12 mouse cellular contexts compared by ENCODE assay signal in the genomic region with DNA sequence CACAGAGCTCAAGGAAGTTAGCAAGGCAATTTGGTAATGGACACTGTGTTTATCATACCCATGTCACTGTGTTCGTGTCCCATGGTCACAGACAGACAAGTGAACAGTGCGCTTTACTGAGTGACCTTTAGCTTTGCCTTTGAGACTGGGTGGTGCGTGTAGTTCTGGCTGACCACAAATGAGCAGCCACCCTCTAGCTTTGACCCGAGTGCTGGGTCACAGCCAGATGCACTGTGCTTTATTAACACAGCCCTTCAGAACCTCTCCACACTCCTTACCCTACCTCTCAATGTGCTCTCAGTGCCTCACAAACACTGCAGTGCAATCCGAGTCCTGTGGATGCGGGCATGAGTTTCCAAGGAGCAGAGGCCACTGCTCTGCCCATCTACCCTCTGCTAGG. TPM values are rescaled to one million over a fixed set of nuclear protein-coding genes. Genes with fewer than 3 reads are reported as not detected.
DNase-seq lines count a peak whose midpoint lies in the region; ATAC-seq lines count a peak whose summit lies in the region.
"Had no signal": no experiment of that assay in that cellular context is flagged by ENCODE, and none has a peak within 500 bp of the region (broad histone marks: within the 10 kb centered on the region; RNA-seq: fewer than 3 reads in every experiment).

No protein-coding gene starts in this region.

- H3K27ac ChIP-seq in limb, embryonic 15.5 days: peak overlapping the region; percentile 5; the same call in 1 of the 2 replicates
- H3K27ac ChIP-seq in limb, embryonic 10.5 days: no peak overlapping the region
- H3K27ac ChIP-seq: layer of hippocampus, adult 2 months; limb, embryonic 13.5 days had no signal

- H3K9ac ChIP-seq in limb, embryonic 15.5 days: no peak overlapping the region
- H3K9ac ChIP-seq: forebrain, postnatal 0 days; limb, embryonic 13.5 days had no signal

- H3K9me3 ChIP-seq in limb, embryonic 15.5 days: no peaks in the 10 kb centered on the region
- no peaks in the 10 kb centered on the region for H3K9me3 ChIP-seq in limb, embryonic 10.5 days (replicated peaks)
- H3K9me3 ChIP-seq: limb, embryonic 13.5 days had no signal

- no peaks in the 10 kb centered on the region for H3K27me3 ChIP-seq in limb, embryonic 15.5 days
- no peaks in the 10 kb centered on the region for H3K27me3 ChIP-seq in limb, embryonic 10.5 days (ENCODE audit: low read depth, poor library complexity, severe bottlenecking)
- H3K27me3 ChIP-seq: limb, embryonic 13.5 days had no signal

- no peak for DNase-seq in limb, embryonic 10.5 days (ENCODE audit: low spot score)
- DNase-seq in heart, postnatal 4 days: peak; percentile 56
- peak; percentile 78 to 89 for DNase-seq in kidney, postnatal 25 days
- DNase-seq in frontal cortex, postnatal 25 days (ENCODE audit: low spot score in 2 of 2): no peak
- DNase-seq in layer of hippocampus, postnatal 14 days (ENCODE audit: low spot score in 2 of 2): no peak
- DNase-seq: cerebellum, adult 2 months; forebrain, postnatal 0 days had no signal

- ATAC-seq in limb, embryonic 15.5 days (ENCODE audit: insufficient number of reproducible peaks, low FRiP score, low TSS enrichment, low read depth): no peak
- peak; percentile 86 for ATAC-seq in monocyte, adult 5-6 weeks (replicated peaks; ENCODE audit: insufficient number of reproducible peaks, low FRiP score, low TSS enrichment, poor library complexity, severe bottlenecking)
- ATAC-seq: forebrain, postnatal 0 days; midbrain, embryonic 16.5 days had no signal

- H3K4me2 ChIP-seq in limb, embryonic 15.5 days: no peak overlapping the region
- H3K4me2 ChIP-seq: limb, embryonic 13.5 days had no signal

- peaks cover 15% of the 10 kb centered on the region; the same call in 1 of the 2 replicates for H3K36me3 ChIP-seq in limb, embryonic 15.5 days
- peaks cover 32% of the 10 kb centered on the region for H3K36me3 ChIP-seq in limb, embryonic 10.5 days

- WGBS in limb, embryonic 15.5 days: 87% methylated on average over 6 of the region's 6 CpGs
- 88% methylated on average over 6 of the region's 6 CpGs for WGBS in limb, embryonic 10.5 days

- H3K4me3 ChIP-seq in limb, embryonic 15.5 days: no peak overlapping the region
- no peak overlapping the region for H3K4me3 ChIP-seq in limb, embryonic 10.5 days
- H3K4me3 ChIP-seq: layer of hippocampus, adult 2 months; limb, embryonic 13.5 days had no signal

- H3K4me1 ChIP-seq in limb, embryonic 15.5 days: peaks cover 30% of the 10 kb centered on the region
- peaks cover 23% of the 10 kb centered on the region for H3K4me1 ChIP-seq in limb, embryonic 10.5 days

RNA-seq across cellular contexts. Expression of a gene that starts 27.3 kb away (rescaled TPM):
- 16.4 and 17.0 TPM in 2 replicates for polyA plus RNA-seq in limb, embryonic 15.5 days (2015; fragmentation: Nextera tagmentation; extraction: Ambion mirVana)
- polyA plus RNA-seq in limb, embryonic 10.5 days (2016; fragmentation: Nextera tagmentation; extraction: Ambion mirVana): 15.3 and 17.6 TPM in 2 replicates
- total RNA-seq in heart, postnatal 4 days (2021): 100 to 1,000 TPM; 104 to 107 TPM
- total RNA-seq in monocyte, adult 5-6 weeks (2017): 146 to 207 TPM (median 171 TPM) in 3 replicates
- total RNA-seq in layer of hippocampus, postnatal 14 days (2021): 100 to 1,000 TPM; 121 to 130 TPM

RNA-seq across cellular contexts. Expression of a gene that starts 44.8 kb away (rescaled TPM):
- 270 and 277 TPM in 2 replicates for polyA plus RNA-seq in limb, embryonic 15.5 days (2015; fragmentation: Nextera tagmentation; extraction: Ambion mirVana)
- polyA plus RNA-seq in limb, embryonic 10.5 days (2016; fragmentation: Nextera tagmentation; extraction: Ambion mirVana): 425 and 451 TPM in 2 replicates
- 100 to 1,000 TPM in 1 of 2 experiments, 10 to 100 TPM in 1; 94.2 to 102 TPM for total RNA-seq in heart, postnatal 4 days (2021)
- 77.5 to 88.4 TPM (median 81.4 TPM) in 3 replicates for total RNA-seq in monocyte, adult 5-6 weeks (2017)
- total RNA-seq in layer of hippocampus, postnatal 14 days (2021): 10 to 100 TPM; 65.3 to 70.2 TPM

Comparison
In these comparisons a context has a peak if more than half of its experiments do, and no peak if none do; other contexts are left out.
1. DNase-seq: peak in heart, postnatal 4 days (single experiment) and kidney, postnatal 25 days (2 of 2); none in limb, embryonic 10.5 days (single experiment), frontal cortex, postnatal 25 days (0 of 2) and layer of hippocampus, postnatal 14 days (0 of 2).